Mouse (Mus musculus): ENCODE data around the gene Slc38a4. TPM values are rescaled to one million over a fixed set of nuclear protein-coding genes. Genes with fewer than 3 reads are reported as not detected.

Slc38a4 gene
- polyA plus RNA-seq, 2 experiments: 24.4 to 52.7 TPM

GRCm38 (mm10) chr15:96953112-96953937 lies 102.4 kb downstream of the Slc38a4 start:
- ATAC-seq (ENCODE audit: insufficient read depth) (no peak), DNase-seq (ENCODE audit: low read depth in 3 of 3, low spot score in 3 of 3) (peak in 1 of 3 experiments; percentile 3)
- no peaks in the 10 kb centered on the region for H3K36me3 ChIP-seq (replicated peaks; ENCODE audit: control insufficient read depth, insufficient read depth, low read depth)
- peak overlapping the region; percentile 49 for H3K4me2 ChIP-seq (ENCODE audit: low read depth)
- H3K27me3 ChIP-seq (ENCODE audit: control insufficient read depth, insufficient read depth, low read length): no peaks in the 10 kb centered on the region; the same call in 1 of the 2 replicates
- H3K9ac ChIP-seq (replicated peaks): no peak overlapping the region
- H3K9me3 ChIP-seq (ENCODE audit: control insufficient read depth, low read length): no peaks in the 10 kb centered on the region
- no peak overlapping the region for H3K27ac ChIP-seq
- H3K4me1 ChIP-seq (replicated peaks; ENCODE audit: control insufficient read depth in 2 of 2, insufficient read depth in 2 of 2, low read length in 1 of 2): peaks cover 0 to 3% of the 10 kb centered on the region in 2 experiments; a peak in 1 of 4 replicates
- 22% methylated on average over 23 of the region's 23 CpGs for WGBS (ENCODE audit: insufficient replicate concordance)
- TF ChIP-seq EP300 (IDR thresholded peaks at IDR 0.05; ENCODE audit: low read depth) (no peak), CTCF (IDR thresholded peaks at IDR 0.05; ENCODE audit: low read depth) (peak; percentile 81)
- H3K4me3 ChIP-seq (ENCODE audit: insufficient read depth in 1 of 2, low read depth in 2 of 2, low read length in 2 of 2): no peak overlapping the region

GRCm38 (mm10) chr15:96952488-96952887 lies 103.3 kb downstream of the Slc38a4 start:
- no peak for TF ChIP-seq EP300 (IDR thresholded peaks at IDR 0.05; ENCODE audit: low read depth)
- no peak for TF ChIP-seq CTCF (IDR thresholded peaks at IDR 0.05; ENCODE audit: low read depth)
- H3K4me1 ChIP-seq (replicated peaks; ENCODE audit: control insufficient read depth in 2 of 2, insufficient read depth in 2 of 2, low read length in 1 of 2): peaks cover 0 to 3% of the 10 kb centered on the region in 2 experiments; a peak in 1 of 4 replicates
- no peak for ATAC-seq (ENCODE audit: insufficient read depth)

DNA sequence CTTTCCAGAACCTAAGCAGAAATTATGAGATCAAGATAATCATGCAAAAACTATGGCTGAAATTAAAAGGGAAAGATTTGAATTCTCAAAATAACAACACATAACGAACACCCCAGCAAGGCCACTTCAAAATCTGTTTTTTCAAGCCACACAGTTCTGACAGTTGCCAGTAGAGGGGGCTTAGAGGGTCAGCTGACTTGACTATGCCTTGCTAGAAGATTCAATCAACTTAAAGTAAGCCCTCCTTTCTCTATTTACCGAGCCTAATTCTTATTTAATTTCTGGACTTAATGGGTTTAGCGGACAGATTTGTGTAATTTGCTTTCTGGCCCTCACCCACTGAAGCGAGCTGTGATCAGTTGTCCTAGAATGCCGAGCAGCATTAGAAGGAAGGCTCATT lies 104.0 kb downstream of the Slc38a4 start:
- ATAC-seq (ENCODE audit: insufficient read depth) (no peak), DNase-seq (ENCODE audit: low read depth in 3 of 3, low spot score in 3 of 3) (no peak)
- Histone ChIP-seq H3K4me1 (replicated peaks; ENCODE audit: control insufficient read depth in 2 of 2, insufficient read depth in 2 of 2, low read length in 1 of 2) (peaks cover 0 to 2% of the 10 kb centered on the region in 2 experiments; a peak in 1 of 4 replicates), H3K9ac (replicated peaks) (no peak overlapping the region), H3K4me2 (ENCODE audit: low read depth) (no peak overlapping the region), H3K27me3 (ENCODE audit: control insufficient read depth, insufficient read depth, low read length) (no peaks in the 10 kb centered on the region; the same call in 1 of the 2 replicates), H3K4me3 (ENCODE audit: insufficient read depth in 1 of 2, low read depth in 2 of 2, low read length in 2 of 2) (no peak overlapping the region), H3K9me3 (ENCODE audit: control insufficient read depth, low read length) (no peaks in the 10 kb centered on the region), H3K36me3 (replicated peaks; ENCODE audit: control insufficient read depth, insufficient read depth, low read depth) (no peaks in the 10 kb centered on the region), H3K27ac (no peak overlapping the region)
- TF ChIP-seq CTCF (IDR thresholded peaks at IDR 0.05; ENCODE audit: low read depth) (no peak), EP300 (IDR thresholded peaks at IDR 0.05; ENCODE audit: low read depth) (no peak)
- 53% methylated on average over 5 of the region's 5 CpGs for WGBS (ENCODE audit: insufficient replicate concordance)

More at GRCm38 (mm10) chr15:96952488-96952887, 103.3 kb downstream of the Slc38a4 start:
- Histone ChIP-seq H3K27ac (no peak overlapping the region), H3K4me3 (ENCODE audit: insufficient read depth in 1 of 2, low read depth in 2 of 2, low read length in 2 of 2) (no peak overlapping the region), H3K9ac (replicated peaks) (no peak overlapping the region), H3K4me2 (ENCODE audit: low read depth) (no peak overlapping the region), H3K36me3 (replicated peaks; ENCODE audit: control insufficient read depth, insufficient read depth, low read depth) (no peaks in the 10 kb centered on the region), H3K9me3 (ENCODE audit: control insufficient read depth, low read length) (no peaks in the 10 kb centered on the region), H3K27me3 (ENCODE audit: control insufficient read depth, insufficient read depth, low read length) (no peaks in the 10 kb centered on the region; the same call in 1 of the 2 replicates)
- no peak for DNase-seq (ENCODE audit: low read depth in 3 of 3, low spot score in 3 of 3)
- WGBS (ENCODE audit: insufficient replicate concordance): 61% methylated on average over 8 of the region's 8 CpGs

DNA sequence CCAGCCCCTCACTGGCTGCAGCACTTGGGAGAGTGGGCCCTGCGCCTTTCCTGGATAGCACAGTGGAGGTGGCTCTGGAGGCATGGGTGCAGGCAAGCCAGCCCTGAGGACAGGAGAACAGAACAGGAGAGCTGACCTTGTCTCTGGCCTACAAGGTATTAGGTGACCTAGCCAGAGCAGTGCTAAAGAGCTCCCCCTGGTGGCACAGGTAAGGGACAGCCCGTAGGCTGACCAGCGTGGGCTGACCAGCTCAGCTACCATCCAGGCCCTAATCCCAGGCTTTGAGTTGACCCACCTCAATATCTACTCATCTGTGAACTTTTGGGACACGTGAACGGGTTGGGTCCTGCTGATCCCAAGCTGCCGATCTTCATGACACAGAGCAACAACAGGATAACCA lies 107.3 kb downstream of the Slc38a4 start:
- no peaks in the 10 kb centered on the region for H3K9me3 ChIP-seq (ENCODE audit: control insufficient read depth, low read length)
- TF ChIP-seq EP300 (IDR thresholded peaks at IDR 0.05; ENCODE audit: low read depth) (no peak), CTCF (IDR thresholded peaks at IDR 0.05; ENCODE audit: low read depth) (peak; percentile 90)
- no peak overlapping the region for H3K27ac ChIP-seq
- WGBS (ENCODE audit: insufficient replicate concordance): 59% methylated on average over 6 of the region's 6 CpGs
- H3K9ac ChIP-seq (replicated peaks): no peak overlapping the region
- ATAC-seq (ENCODE audit: insufficient read depth) (peak; percentile 56), DNase-seq (ENCODE audit: low read depth in 3 of 3, low spot score in 3 of 3) (peak in 1 of 3 experiments; percentile 17)
- no peaks in the 10 kb centered on the region for H3K27me3 ChIP-seq (ENCODE audit: control insufficient read depth, insufficient read depth, low read length)
- no peak overlapping the region for H3K4me3 ChIP-seq (ENCODE audit: insufficient read depth in 1 of 2, low read depth in 2 of 2, low read length in 2 of 2)
- H3K4me2 ChIP-seq (ENCODE audit: low read depth): no peak overlapping the region
- no peaks in the 10 kb centered on the region for H3K36me3 ChIP-seq (replicated peaks; ENCODE audit: control insufficient read depth, insufficient read depth, low read depth)
- H3K4me1 ChIP-seq (replicated peaks; ENCODE audit: control insufficient read depth in 2 of 2, insufficient read depth in 2 of 2, low read length in 1 of 2): no peaks in the 10 kb centered on the region; a peak in 1 of 4 replicates

Other genes starting within 250 kb of the Slc38a4 start
- gene Pced1b, start 191.2 kb upstream of the Slc38a4 start, polyA plus RNA-seq (2012; rRNA removed): 7.8 and 8.2 TPM in 2 replicates
- gene Pced1b, start 191.2 kb upstream of the Slc38a4 start, polyA plus RNA-seq (2014; fragmentation: Nextera tagmentation; extraction: Ambion mirVana): 5.7 TPM in 2 replicates
- 0.34 and 0.36 TPM in 2 replicates for gene Amigo2, start 191.3 kb upstream of the Slc38a4 start, polyA plus RNA-seq (2012; rRNA removed)
- 0.63 and 1.0 TPM in 2 replicates for gene Amigo2, start 191.3 kb upstream of the Slc38a4 start, polyA plus RNA-seq (2014; fragmentation: Nextera tagmentation; extraction: Ambion mirVana)

Measured in liver, embryonic 14.5 days (tissue).